Mouse (Mus musculus) liver, embryonic 14.5 days (tissue): ENCODE results near the gene Nr1h4.

Source experiments
- CTCF ChIP-seq: IDR thresholded peaks from 2 replicates; pipeline ENCODE4 v1.5.1; 2016; ENCODE audit warnings: antibody characterized with exemption, low read depth, control low read depth
- EP300 ChIP-seq: IDR thresholded peaks from 2 replicates; pipeline ENCODE4 v1.6.1; 2016; ENCODE audit warnings: antibody characterized with exemption, low read depth

GRCm38 (mm10) chr10:89532929-89533727 lies at the start of gene Nr1h4:
- TF ChIP-seq CTCF (no peak), EP300 (no peak)
